Mouse (Mus musculus) hindbrain, embryonic 14.5 days (tissue): Measurements from ENCODE around the gene Gm3880. TPM values are rescaled to one million over a fixed set of nuclear protein-coding genes. Genes with fewer than 3 reads are reported as not detected.

ENCODE experiments used
- ATAC-seq: fragments of 200-750 bp; cut with Nextera tagmentation; 2 replicates; pipeline ENCODE4 v1.8.0; 2017; ENCODE audit warnings: moderate number of reproducible peaks, mild to moderate bottlenecking, moderate TSS enrichment, moderate library complexity; ENCODE audit not compliant: low FRiP score
- DNase-seq: peaks from one replicate; pipeline ENCODE4 v3.0.0-alpha.2; 2015; ENCODE audit warnings: low spot score
- H3K27ac ChIP-seq: fragments of 300-500 bp; sonication (generic); 2 replicates; pipeline ENCODE4 v1.5.1; 2014; ENCODE audit warnings: mild to moderate bottlenecking, moderate library complexity
- H3K27me3 ChIP-seq: fragments of 300-500 bp; sonication (generic); 2 replicates; pipeline ENCODE4 v1.6.1; 2014; ENCODE audit warnings: mild to moderate bottlenecking, low read length, mixed read lengths; ENCODE audit not compliant: control insufficient read depth, insufficient read depth
- H3K36me3 ChIP-seq: fragments of 300-500 bp; sonication (generic); replicated peaks from 2 replicates; pipeline ENCODE4 v1.6.1; 2014; ENCODE audit not compliant: control insufficient read depth, insufficient read depth
- H3K4me1 ChIP-seq: fragments of 300-500 bp; sonication (generic); replicated peaks from 2 replicates; pipeline ENCODE4 v1.6.1; 2014; ENCODE audit warnings: antibody characterized with exemption, low read length, mixed read lengths; ENCODE audit not compliant: control insufficient read depth, insufficient read depth
- H3K4me2 ChIP-seq: fragments of 300-500 bp; sonication (generic); replicated peaks from 2 replicates; pipeline ENCODE4 v1.6.1; 2014; ENCODE audit warnings: mild to moderate bottlenecking, moderate library complexity
- H3K4me3 ChIP-seq: fragments of 300-500 bp; sonication (generic); replicated peaks from 2 replicates; pipeline ENCODE4 v1.5.1; 2014; ENCODE audit warnings: mild to moderate bottlenecking, low read length
- H3K9ac ChIP-seq: fragments of 300-500 bp; sonication (generic); 2 replicates; pipeline ENCODE4 v1.6.1; 2014
- H3K9me3 ChIP-seq: fragments of 300-500 bp; sonication (generic); 2 replicates; pipeline ENCODE4 v1.6.1; 2016; ENCODE audit warnings: low read length; ENCODE audit not compliant: control insufficient read depth
- WGBS: fragments of 180-500 bp; shearing (Covaris S2); extraction: QIAGEN DNeasy Blood & Tissue Kit; methylation state at CpG from one replicate; pipeline ENCODE4 v1.1.7; 2014; 5-methylcytosine and 5-hydroxymethylcytosine counted together
- polyA plus RNA-seq: library from polyadenylated mRNA; unstranded; fragments of >200 nt; fragmentation: Nextera tagmentation; extraction: Ambion mirVana; gene quantifications from 2 replicates; pipeline ENCODE4 v1.2.1, GENCODE M21; 2014

Gm3880 gene
- polyA plus RNA-seq, 1 experiment from 2014 or later = not detected

DNA sequence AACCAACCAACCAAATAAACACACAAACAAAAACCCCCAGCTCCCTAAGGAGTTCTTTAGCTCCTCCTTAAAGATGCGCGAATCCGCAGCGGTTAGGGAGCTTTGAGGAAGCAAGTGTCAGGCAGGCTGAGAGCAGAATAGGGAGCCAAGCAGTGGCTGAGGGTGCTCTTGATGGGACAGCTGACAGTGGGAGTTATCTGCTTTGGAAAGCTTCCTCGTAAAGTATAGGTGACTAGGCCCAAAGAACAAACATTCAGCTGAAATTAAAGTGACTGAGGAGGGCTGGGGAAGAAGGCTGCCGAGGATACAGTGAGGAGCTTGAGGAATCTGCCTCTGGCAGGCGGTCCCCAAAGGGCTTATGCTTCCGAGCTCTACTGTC lies 42.2 kb downstream of the Gm3880 start:
- Histone ChIP-seq H3K9ac (peak overlapping the region; percentile 61; the same call in 1 of the 2 replicates), H3K4me1 (0 out of 2 replicates have a peak, but pooled peaks cover 3% of the 10 kb centered on the region), H3K27me3 (peaks cover 16% of the 10 kb centered on the region), H3K27ac (no peak overlapping the region), H3K9me3 (no peaks in the 10 kb centered on the region), H3K36me3 (no peaks in the 10 kb centered on the region), H3K4me2 (peak overlapping the region; percentile 50), H3K4me3 (peak overlapping the region; percentile 51)
- DNase-seq (no peak), ATAC-seq (peak; percentile 31; the same call in 1 of the 2 replicates)
- 20% methylated on average over 8 of the region's 8 CpGs for WGBS

DNA sequence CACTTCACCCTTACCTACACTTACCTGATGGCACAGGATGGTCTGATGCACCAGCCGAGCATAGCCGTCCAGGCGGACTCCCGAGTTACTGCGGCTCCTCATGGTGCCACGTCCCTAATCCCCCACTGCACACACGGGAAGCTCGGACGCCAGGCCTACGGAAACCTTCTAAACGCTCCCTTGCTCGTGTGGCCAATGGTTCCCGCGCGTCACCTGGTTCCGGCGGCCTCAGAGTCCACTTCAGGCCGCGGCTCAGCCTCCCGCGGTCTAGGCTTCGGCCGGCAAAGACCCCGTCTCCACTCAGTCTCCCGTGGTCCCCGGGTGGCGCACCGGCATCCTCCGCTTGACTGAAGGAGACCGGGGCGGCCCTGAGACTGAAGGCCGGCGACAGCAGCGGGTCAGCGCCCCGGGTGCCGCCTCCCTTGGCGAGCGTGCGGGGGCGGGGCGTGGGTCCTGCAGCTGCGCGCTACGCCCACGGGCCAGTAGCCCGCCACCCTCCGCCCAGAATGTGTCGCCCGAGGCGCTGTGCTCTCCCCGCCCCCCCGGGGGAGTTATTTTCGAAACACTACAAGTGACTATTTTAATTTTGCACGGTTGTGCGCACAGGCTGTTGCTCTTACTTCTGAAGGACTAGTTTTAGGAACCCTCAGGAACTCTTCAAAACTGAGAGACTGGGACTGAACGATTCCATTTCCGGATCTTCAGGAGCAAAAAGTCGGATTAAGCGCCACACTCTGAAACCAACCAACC lies 42.8 kb downstream of the Gm3880 start, which contains the start of gene Phka1:
Gene Phka1 (minus strand): TSS at position 424 of the 750 bp plus-strand sequence.
- 26% methylated on average over 59 of the region's 60 CpGs for WGBS
- Histone ChIP-seq H3K9me3 (no peaks in the 10 kb centered on the region), H3K27ac (no peak within 1 kb of the TSS), H3K4me3 (peak within 1 kb of the TSS; percentile 51), H3K4me1 (0 out of 2 replicates have a peak, but pooled peaks cover 3% of the 10 kb centered on the region), H3K9ac (peak within 1 kb of the TSS; percentile 61), H3K4me2 (peak within 1 kb of the TSS; percentile 50), H3K36me3 (no peaks in the 10 kb centered on the region), H3K27me3 (peaks cover 16% of the 10 kb centered on the region)
- DNase-seq (peak; percentile 33), ATAC-seq (peak; percentile 88)

Other genes starting within 250 kb of the Gm3880 start
- gene Hdac8, start 181.6 kb downstream of the Gm3880 start, polyA plus RNA-seq = 2.4 TPM in 2 replicates
- 9.4 TPM in 2 replicates for gene Phka1, start 42.7 kb downstream of the Gm3880 start, polyA plus RNA-seq
- not detected in 2 replicates for gene Gm9112, start 20.7 kb upstream of the Gm3880 start, polyA plus RNA-seq
- not detected in 2 replicates for gene Dmrtc1b, start 20.9 kb upstream of the Gm3880 start, polyA plus RNA-seq
- not detected in 2 replicates for gene Dmrtc1c1, start 116.0 kb upstream of the Gm3880 start, polyA plus RNA-seq
- gene Dmrtc1c2, start 167.6 kb upstream of the Gm3880 start, polyA plus RNA-seq = not detected in 2 replicates
- not detected in 2 replicates for gene 1700031F05Rik, start 181.0 kb upstream of the Gm3880 start, polyA plus RNA-seq
- gene Dmrtc1a, start 221.7 kb upstream of the Gm3880 start, polyA plus RNA-seq = 1.4 and 2.4 TPM in 2 replicates
- gene 1700011M02Rik, start 221.9 kb upstream of the Gm3880 start, polyA plus RNA-seq = not detected in 2 replicates
- gene 1700018G05Rik, start 241.4 kb upstream of the Gm3880 start, polyA plus RNA-seq = not detected in 2 replicates